Mouse (Mus musculus) kidney, adult 11 months (tissue): ENCODE measurements around the gene Zfp385b.

Source experiments
- DNase-seq: peaks from one replicate; pipeline ENCODE4 v3.0.0; 2022

Gene Zfp385b

GRCm38 (mm10) chr2:77819539-77819938 is at the start of gene Zfp385b:
Gene Zfp385b, minus strand, starts transcription at chr2:77819639.
- no peak for DNase-seq

GRCm38 (mm10) chr2:77863934-77864333 is 44.5 kb upstream of the Zfp385b start:
- DNase-seq = no peak

GRCm38 (mm10) chr2:77863522-77863921 is 44.1 kb upstream of the Zfp385b start:
- DNase-seq = no peak

- no peak for DNase-seq
Observed at GRCm38 (mm10) chr2:77841464-77841863, 22.0 kb upstream of the Zfp385b start.

GRCm38 (mm10) chr2:77839587-77839986 is 20.1 kb upstream of the Zfp385b start:
- DNase-seq = no peak

- no peak for DNase-seq
Observed at GRCm38 (mm10) chr2:77838688-77839087, 19.2 kb upstream of the Zfp385b start.

GRCm38 (mm10) chr2:77835781-77836180 is 16.3 kb upstream of the Zfp385b start:
- DNase-seq = no peak

GRCm38 (mm10) chr2:77826133-77826828 is 6.8 kb upstream of the Zfp385b start:
- DNase-seq = no peak

- DNase-seq = no peak
Observed at GRCm38 (mm10) chr2:77823026-77823425, 3.6 kb upstream of the Zfp385b start.

GRCm38 (mm10) chr2:77817357-77817894 is 2.0 kb downstream of the Zfp385b start:
- DNase-seq = no peak

- no peak for DNase-seq
Observed at GRCm38 (mm10) chr2:77816413-77817314, 2.8 kb downstream of the Zfp385b start.

- no peak for DNase-seq
Observed at GRCm38 (mm10) chr2:77815775-77816412, 3.5 kb downstream of the Zfp385b start.

- no peak for DNase-seq
Observed at GRCm38 (mm10) chr2:77814896-77815295, 4.5 kb downstream of the Zfp385b start.

GRCm38 (mm10) chr2:77813029-77813428 is 6.4 kb downstream of the Zfp385b start:
- no peak for DNase-seq

GRCm38 (mm10) chr2:77810748-77811147 is 8.7 kb downstream of the Zfp385b start:
- DNase-seq = no peak

- no peak for DNase-seq
Observed at GRCm38 (mm10) chr2:77804781-77805180, 14.7 kb downstream of the Zfp385b start.

GRCm38 (mm10) chr2:77802291-77802690 is 17.1 kb downstream of the Zfp385b start:
- DNase-seq = no peak

GRCm38 (mm10) chr2:77801430-77801829 is 18.0 kb downstream of the Zfp385b start:
- no peak for DNase-seq

GRCm38 (mm10) chr2:77801009-77801408 is 18.4 kb downstream of the Zfp385b start:
- DNase-seq = no peak

- no peak for DNase-seq
Observed at GRCm38 (mm10) chr2:77797233-77797632, 22.2 kb downstream of the Zfp385b start.

- DNase-seq = no peak
Observed at GRCm38 (mm10) chr2:77795859-77796552, 23.4 kb downstream of the Zfp385b start.

- no peak for DNase-seq
Observed at GRCm38 (mm10) chr2:77790846-77791245, 28.6 kb downstream of the Zfp385b start.

- DNase-seq = no peak
Observed at GRCm38 (mm10) chr2:77790295-77790694, 29.1 kb downstream of the Zfp385b start.
